Mouse (Mus musculus): ENCODE measurements at regions not wholly inside any gene's neighbourhood (a gene's known extent, or its start where the extent isn't known, plus 50 kb on each side); places are given as distances from the start of the nearest gene placed in this dataset.
A peak's percentile ranks its signal among the peaks of the same experiment; 100 is the strongest.

GRCm38 (mm10) chr2:46468936-46469629 is 1351.9 kb upstream of the Zeb2 start:
- no peak for DNase-seq (ENCODE audit: low spot score)

GRCm38 (mm10) chr2:46465389-46465788 is 1348.2 kb upstream of the Zeb2 start:
- no peak for DNase-seq (ENCODE audit: low spot score)

- DNase-seq (ENCODE audit: low spot score): no peak
These were observed 1347.7 kb upstream of the Zeb2 start for GRCm38 (mm10) chr2:46464913-46465312.

GRCm38 (mm10) chr2:46462670-46463069 is 1345.5 kb upstream of the Zeb2 start:
- DNase-seq (ENCODE audit: low spot score): no peak

- DNase-seq (ENCODE audit: low spot score): no peak
These were observed 1333.5 kb upstream of the Zeb2 start for GRCm38 (mm10) chr2:46450698-46451097.

- DNase-seq (ENCODE audit: low spot score): no peak
These were observed 1328.1 kb upstream of the Zeb2 start for GRCm38 (mm10) chr2:46445306-46445705.

- DNase-seq (ENCODE audit: low spot score): peak; percentile 21
These were observed 1326.5 kb upstream of the Zeb2 start for GRCm38 (mm10) chr2:46443686-46444180.

- no peak for DNase-seq (ENCODE audit: low spot score)
These were observed 1326.0 kb upstream of the Zeb2 start for GRCm38 (mm10) chr2:46443061-46443685.

GRCm38 (mm10) chr2:46442576-46442975 is 1325.4 kb upstream of the Zeb2 start:
- DNase-seq (ENCODE audit: low spot score): no peak

- DNase-seq (ENCODE audit: low spot score): no peak
These were observed 1324.7 kb upstream of the Zeb2 start for GRCm38 (mm10) chr2:46441927-46442326.

GRCm38 (mm10) chr2:46441348-46441747 is 1324.2 kb upstream of the Zeb2 start:
- DNase-seq (ENCODE audit: low spot score): no peak

- no peak for DNase-seq (ENCODE audit: low spot score)
These were observed 1322.8 kb upstream of the Zeb2 start for GRCm38 (mm10) chr2:46440038-46440437.

- DNase-seq (ENCODE audit: low spot score): peak; percentile 9
These were observed 1301.1 kb upstream of the Zeb2 start for GRCm38 (mm10) chr2:46418281-46418680.

- no peak for DNase-seq (ENCODE audit: low spot score)
These were observed 1285.3 kb upstream of the Zeb2 start for GRCm38 (mm10) chr2:46402373-46403114.

GRCm38 (mm10) chr2:46394161-46394560 is 1277.0 kb upstream of the Zeb2 start:
- DNase-seq (ENCODE audit: low spot score): no peak

- no peak for DNase-seq (ENCODE audit: low spot score)
These were observed 1255.8 kb upstream of the Zeb2 start for GRCm38 (mm10) chr2:46372847-46373461.

GRCm38 (mm10) chr2:46371755-46372154 is 1254.6 kb upstream of the Zeb2 start:
- no peak for DNase-seq (ENCODE audit: low spot score)

GRCm38 (mm10) chr2:46370949-46371348 is 1253.8 kb upstream of the Zeb2 start:
- DNase-seq (ENCODE audit: low spot score): no peak

GRCm38 (mm10) chr2:46368882-46369281 is 1251.7 kb upstream of the Zeb2 start:
- no peak for DNase-seq (ENCODE audit: low spot score)

GRCm38 (mm10) chr2:46366135-46366485 is 1248.9 kb upstream of the Zeb2 start:
- peak; percentile 8 for DNase-seq (ENCODE audit: low spot score)

- no peak for DNase-seq (ENCODE audit: low spot score)
These were observed 1248.4 kb upstream of the Zeb2 start for GRCm38 (mm10) chr2:46365428-46366134.

Measured in left cerebral cortex, adult 11 months (tissue).